Mouse (Mus musculus) E14TG2a.4 (cell line): ENCODE data around the gene Actr2.

ENCODE experiments used
- CTCF ChIP-seq: conservative IDR thresholded peaks from 2 replicates; pipeline ENCODE4 v1.5.1; 2014; ENCODE audit warnings: low read length
- NANOG ChIP-seq: IDR thresholded peaks from 2 replicates; pipeline ENCODE4 v1.6.1; 2014; ENCODE audit warnings: borderline replicate concordance, low read length, mixed read lengths

GRCm38 (mm10) chr11:20086306-20086705 is 26.4 kb downstream of the Actr2 start:
- TF ChIP-seq CTCF (no peak), NANOG (no peak)
